Mouse (Mus musculus): Measurements from ENCODE around the gene Ddx47.

The Ddx47 gene

GRCm38 (mm10) chr6:135001991-135002390 lies 9.4 kb upstream of the Ddx47 start:
- no peak for DNase-seq (ENCODE audit: extremely low read depth, low read depth, low spot score)

- no peak for DNase-seq (ENCODE audit: extremely low read depth, low read depth, low spot score)
Observed at GRCm38 (mm10) chr6:135006372-135006771, 5.0 kb upstream of the Ddx47 start.

- DNase-seq (ENCODE audit: extremely low read depth, low read depth, low spot score), result no peak
Observed at GRCm38 (mm10) chr6:135011734-135012116, 313 bp downstream of the Ddx47 start.

- no peak for DNase-seq (ENCODE audit: extremely low read depth, low read depth, low spot score)
Observed at GRCm38 (mm10) chr6:135017211-135017610, 5.8 kb downstream of the Ddx47 start.

- no peak for DNase-seq (ENCODE audit: extremely low read depth, low read depth, low spot score)
Observed at GRCm38 (mm10) chr6:135019564-135019963, 8.2 kb downstream of the Ddx47 start.

- DNase-seq (ENCODE audit: extremely low read depth, low read depth, low spot score), result no peak
Observed at GRCm38 (mm10) chr6:135021633-135022032, 10.2 kb downstream of the Ddx47 start.

GRCm38 (mm10) chr6:135023379-135023778 lies 12.0 kb downstream of the Ddx47 start:
- DNase-seq (ENCODE audit: extremely low read depth, low read depth, low spot score), result no peak

GRCm38 (mm10) chr6:135024781-135025420 lies 13.5 kb downstream of the Ddx47 start:
- no peak for DNase-seq (ENCODE audit: extremely low read depth, low read depth, low spot score)

GRCm38 (mm10) chr6:135026232-135026631 lies 14.8 kb downstream of the Ddx47 start:
- DNase-seq (ENCODE audit: extremely low read depth, low read depth, low spot score), result no peak

- DNase-seq (ENCODE audit: extremely low read depth, low read depth, low spot score), result no peak
Observed at GRCm38 (mm10) chr6:135026755-135027154, 15.3 kb downstream of the Ddx47 start.

- no peak for DNase-seq (ENCODE audit: extremely low read depth, low read depth, low spot score)
Observed at GRCm38 (mm10) chr6:135029246-135029645, 17.8 kb downstream of the Ddx47 start.

GRCm38 (mm10) chr6:135038674-135039073 lies 27.3 kb downstream of the Ddx47 start:
- DNase-seq (ENCODE audit: extremely low read depth, low read depth, low spot score), result no peak

- DNase-seq (ENCODE audit: extremely low read depth, low read depth, low spot score), result no peak
Observed at GRCm38 (mm10) chr6:135040275-135040871, 29.0 kb downstream of the Ddx47 start.

- no peak for DNase-seq (ENCODE audit: extremely low read depth, low read depth, low spot score)
Observed at GRCm38 (mm10) chr6:135041930-135042329, 30.5 kb downstream of the Ddx47 start.

- DNase-seq (ENCODE audit: extremely low read depth, low read depth, low spot score), result no peak
Observed at GRCm38 (mm10) chr6:135047276-135047675, 35.9 kb downstream of the Ddx47 start.

GRCm38 (mm10) chr6:135048509-135048908 lies 37.1 kb downstream of the Ddx47 start:
- no peak for DNase-seq (ENCODE audit: extremely low read depth, low read depth, low spot score)

GRCm38 (mm10) chr6:135048956-135049355 lies 37.5 kb downstream of the Ddx47 start:
- no peak for DNase-seq (ENCODE audit: extremely low read depth, low read depth, low spot score)

- DNase-seq (ENCODE audit: extremely low read depth, low read depth, low spot score), result no peak
Observed at GRCm38 (mm10) chr6:135053789-135054188, 42.4 kb downstream of the Ddx47 start.

GRCm38 (mm10) chr6:135055882-135056281 lies 44.5 kb downstream of the Ddx47 start:
- DNase-seq (ENCODE audit: extremely low read depth, low read depth, low spot score), result no peak

- no peak for DNase-seq (ENCODE audit: extremely low read depth, low read depth, low spot score)
Observed at GRCm38 (mm10) chr6:135060728-135061127, 49.3 kb downstream of the Ddx47 start.

GRCm38 (mm10) chr6:135064621-135065020 lies 53.2 kb downstream of the Ddx47 start:
- no peak for DNase-seq (ENCODE audit: extremely low read depth, low read depth, low spot score)

- DNase-seq (ENCODE audit: extremely low read depth, low read depth, low spot score), result no peak
Observed at GRCm38 (mm10) chr6:135065236-135065957, 54.0 kb downstream of the Ddx47 start, which contains the start of gene Gprc5a. Gprc5a (plus strand) TSS chr6:135065651.
